Mouse (Mus musculus) layer of hippocampus, postnatal 10 days (tissue): ENCODE measurements around the gene Serinc5. TPM values are rescaled to one million over a fixed set of nuclear protein-coding genes. Genes with fewer than 3 reads are reported as not detected.
A peak's percentile ranks its signal among the peaks of the same experiment; 100 is the strongest.

Experiments used
- DNase-seq, 2 experiments: peaks; one replicate each; pipeline ENCODE4 v3.0.0; 2021; ENCODE audit warnings: low spot score in 2 of 2
- total RNA-seq, 2 experiments: library from RNA; stranded (reverse); gene quantifications; 2 replicates each; pipeline ENCODE4 v1.2.3; 2021

Gene Serinc5
- total RNA-seq, 2 experiments from 2014 or later = 62.1 to 63.3 TPM

- no peak for DNase-seq
Measured at GRCm38 (mm10) chr13:92702035-92702434, 91.1 kb downstream of the Serinc5 start.

- peak; percentile 64 to 74 for DNase-seq
Measured at GRCm38 (mm10) chr13:92703241-92704027, 92.5 kb downstream of the Serinc5 start.

GRCm38 (mm10) chr13:92704189-92704588 is 93.3 kb downstream of the Serinc5 start:
- DNase-seq = no peak

- DNase-seq = no peak
Measured at GRCm38 (mm10) chr13:92705016-92705535, 94.2 kb downstream of the Serinc5 start.

- DNase-seq = no peak
Measured at GRCm38 (mm10) chr13:92706342-92707061, 95.6 kb downstream of the Serinc5 start.

- DNase-seq = no peak
Measured at GRCm38 (mm10) chr13:92707941-92708340, 97.0 kb downstream of the Serinc5 start.

GRCm38 (mm10) chr13:92708466-92708865 is 97.6 kb downstream of the Serinc5 start:
- DNase-seq = no peak

GRCm38 (mm10) chr13:92709535-92709934 is 98.6 kb downstream of the Serinc5 start:
- DNase-seq = no peak

- no peak for DNase-seq
Measured at GRCm38 (mm10) chr13:92710361-92710760, 99.5 kb downstream of the Serinc5 start.

- no peak for DNase-seq
Measured at GRCm38 (mm10) chr13:92711821-92712220, 100.9 kb downstream of the Serinc5 start.

- no peak for DNase-seq
Measured at GRCm38 (mm10) chr13:92712619-92713018, 101.7 kb downstream of the Serinc5 start.

- no peak for DNase-seq
Measured at GRCm38 (mm10) chr13:92717851-92718665, 107.2 kb downstream of the Serinc5 start.

- no peak for DNase-seq
Measured at GRCm38 (mm10) chr13:92721006-92721405, 110.1 kb downstream of the Serinc5 start.

- peak in 1 of 2 experiments; percentile 1 for DNase-seq
Measured at GRCm38 (mm10) chr13:92722389-92722788, 111.5 kb downstream of the Serinc5 start.

- no peak for DNase-seq
Measured at GRCm38 (mm10) chr13:92729811-92730210, 118.9 kb downstream of the Serinc5 start.

GRCm38 (mm10) chr13:92731811-92732210 is 120.9 kb downstream of the Serinc5 start:
- no peak for DNase-seq

- no peak for DNase-seq
Measured at GRCm38 (mm10) chr13:92732836-92733235, 121.9 kb downstream of the Serinc5 start.

GRCm38 (mm10) chr13:92733252-92733651 is 122.4 kb downstream of the Serinc5 start:
- DNase-seq = peak; percentile 61 to 72

- peak; percentile 77 to 81 for DNase-seq
Measured at GRCm38 (mm10) chr13:92733741-92734140, 122.8 kb downstream of the Serinc5 start.

- DNase-seq = no peak
Measured at GRCm38 (mm10) chr13:92735693-92736092, 124.8 kb downstream of the Serinc5 start.
